8 mouse cellular contexts compared by ENCODE assay signal in genomic region chr9:106203990-106204851, GRCm38 (mm10). TPM values are rescaled to one million over a fixed set of nuclear protein-coding genes. Genes with fewer than 3 reads are reported as not detected.
DNase-seq lines count a peak whose midpoint lies in the region; ATAC-seq lines count a peak whose summit lies in the region.

No protein-coding gene starts in this region.

- H3K9ac ChIP-seq in forebrain, embryonic 13.5 days = peak overlapping the region; percentile 83
- peak overlapping the region; percentile 31; the same call in 1 of the 2 replicates for H3K9ac ChIP-seq in limb, embryonic 12.5 days (replicated peaks)

- peak overlapping the region; percentile 79 for H3K4me2 ChIP-seq in forebrain, embryonic 13.5 days
- peak overlapping the region; percentile 54 for H3K4me2 ChIP-seq in limb, embryonic 12.5 days

- no peaks in the 10 kb centered on the region for H3K9me3 ChIP-seq in forebrain, embryonic 13.5 days (replicated peaks)
- H3K9me3 ChIP-seq in limb, embryonic 12.5 days = no peaks in the 10 kb centered on the region

- H3K36me3 ChIP-seq in forebrain, embryonic 13.5 days (ENCODE audit: poor library complexity, severe bottlenecking) = no peaks in the 10 kb centered on the region
- H3K36me3 ChIP-seq in limb, embryonic 12.5 days = peaks cover 21% of the 10 kb centered on the region

- intact Hi-C loops in left cerebral cortex, postnatal 4 days (cut with DNase I) = no loop called here
- intact Hi-C loops in left cerebral cortex, postnatal 14 days (cut with DNase I) = loop anchor here (10.0 kb wide), 1 partner anchor 221 kb away; the partner anchor contains the start of gene Rpl29

- 79% methylated on average over 7 of the region's 7 CpGs for WGBS in forebrain, embryonic 13.5 days
- 74% methylated on average over 7 of the region's 7 CpGs for WGBS in limb, embryonic 12.5 days

- H3K27ac ChIP-seq in forebrain, embryonic 13.5 days = no peak overlapping the region
- H3K27ac ChIP-seq in limb, embryonic 12.5 days = no peak overlapping the region

- 0 out of 2 replicates have a peak, but pooled peaks cover 12% of the 10 kb centered on the region for H3K27me3 ChIP-seq in forebrain, embryonic 13.5 days
- H3K27me3 ChIP-seq in limb, embryonic 12.5 days = no peaks in the 10 kb centered on the region

- peaks cover 26% of the 10 kb centered on the region for H3K4me1 ChIP-seq in forebrain, embryonic 13.5 days
- peaks cover 21% of the 10 kb centered on the region for H3K4me1 ChIP-seq in limb, embryonic 12.5 days (replicated peaks)

- DNase-seq in left cerebral cortex, postnatal 4 days = peak; percentile 62
- DNase-seq in left cerebral cortex, postnatal 14 days (ENCODE audit: low spot score in 2 of 2) = no peak
- DNase-seq in brain, adult 2 months (ENCODE audit: low read depth, low spot score) = peak; percentile 87
- no peak for DNase-seq in urinary bladder, postnatal 4 days (ENCODE audit: low spot score in 2 of 2)
- DNase-seq in ovary, adult 18-20 months (ENCODE audit: low spot score) = no peak

- peak overlapping the region; percentile 64 for H3K4me3 ChIP-seq in forebrain, embryonic 13.5 days
- peak overlapping the region; percentile 57 for H3K4me3 ChIP-seq in limb, embryonic 12.5 days (replicated peaks)

- no peak for ATAC-seq in forebrain, embryonic 13.5 days
- no peak for ATAC-seq in limb, embryonic 12.5 days (ENCODE audit: insufficient number of reproducible peaks, insufficient read depth, low FRiP score, low TSS enrichment, low read depth)
- 0 out of 2 replicates have a peak, but pooled peaks have one; percentile 25 for ATAC-seq in monocyte, adult 5-6 weeks (replicated peaks; ENCODE audit: insufficient number of reproducible peaks, low FRiP score, low TSS enrichment, poor library complexity, severe bottlenecking)

RNA-seq across cellular contexts. Expression of gene Twf2, which starts 1.3 kb away (rescaled TPM):
- 10 to 100 TPM; 34.4 to 38.2 TPM for total RNA-seq in left cerebral cortex, postnatal 4 days (2021)
- 10 to 100 TPM; 61.6 to 64.0 TPM for total RNA-seq in left cerebral cortex, postnatal 14 days (2021)
- 48.0 and 51.7 TPM in 2 replicates for polyA plus RNA-seq in forebrain, embryonic 13.5 days (2015; fragmentation: Nextera tagmentation; extraction: Ambion mirVana)
- 62.1 and 69.8 TPM in 2 replicates for polyA plus RNA-seq in limb, embryonic 12.5 days (2016; fragmentation: Nextera tagmentation; extraction: Ambion mirVana)
- 50.2 to 87.3 TPM (median 73.1 TPM) in 3 replicates for total RNA-seq in monocyte, adult 5-6 weeks (2017)

RNA-seq across cellular contexts. Expression of gene Ppm1m, which starts 4.7 kb away (rescaled TPM):
- total RNA-seq in left cerebral cortex, postnatal 4 days (2021) = 10 to 100 TPM; 16.1 to 18.7 TPM
- total RNA-seq in left cerebral cortex, postnatal 14 days (2021) = 10 to 100 TPM; 16.8 to 19.0 TPM
- polyA plus RNA-seq in forebrain, embryonic 13.5 days (2015; fragmentation: Nextera tagmentation; extraction: Ambion mirVana) = 19.5 and 20.1 TPM in 2 replicates
- 60.4 and 60.7 TPM in 2 replicates for polyA plus RNA-seq in limb, embryonic 12.5 days (2016; fragmentation: Nextera tagmentation; extraction: Ambion mirVana)
- 30.2 to 33.6 TPM (median 31.1 TPM) in 3 replicates for total RNA-seq in monocyte, adult 5-6 weeks (2017)

RNA-seq across cellular contexts. Expression of gene Tlr9, which starts 18.2 kb away (rescaled TPM):
- under 1 TPM; 0.46 to 0.48 TPM for total RNA-seq in left cerebral cortex, postnatal 4 days (2021)
- 1 to 10 TPM; 1.0 to 1.2 TPM for total RNA-seq in left cerebral cortex, postnatal 14 days (2021)
- not detected in 2 replicates for polyA plus RNA-seq in forebrain, embryonic 13.5 days (2015; fragmentation: Nextera tagmentation; extraction: Ambion mirVana)
- not detected in 2 replicates for polyA plus RNA-seq in limb, embryonic 12.5 days (2016; fragmentation: Nextera tagmentation; extraction: Ambion mirVana)
- total RNA-seq in monocyte, adult 5-6 weeks (2017) = 4.2 to 6.6 TPM (median 6.1 TPM) in 3 replicates

RNA-seq across cellular contexts. Expression of gene Wdr82, which starts 33.5 kb away (rescaled TPM):
- 100 to 1,000 TPM; 168 to 170 TPM for total RNA-seq in left cerebral cortex, postnatal 4 days (2021)
- 100 to 1,000 TPM; 146 to 149 TPM for total RNA-seq in left cerebral cortex, postnatal 14 days (2021)
- polyA plus RNA-seq in forebrain, embryonic 13.5 days (2015; fragmentation: Nextera tagmentation; extraction: Ambion mirVana) = 33.8 and 40.1 TPM in 2 replicates
- 30.1 and 31.3 TPM in 2 replicates for polyA plus RNA-seq in limb, embryonic 12.5 days (2016; fragmentation: Nextera tagmentation; extraction: Ambion mirVana)
- 75.8 to 89.5 TPM (median 88.3 TPM) in 3 replicates for total RNA-seq in monocyte, adult 5-6 weeks (2017)

RNA-seq across cellular contexts. Expression of gene Alas1, which starts 44.2 kb away (rescaled TPM):
- total RNA-seq in left cerebral cortex, postnatal 4 days (2021) = 10 to 100 TPM; 97.5 to 99.8 TPM
- total RNA-seq in left cerebral cortex, postnatal 14 days (2021) = 100 to 1,000 TPM; 140 to 154 TPM
- 86.8 and 87.7 TPM in 2 replicates for polyA plus RNA-seq in forebrain, embryonic 13.5 days (2015; fragmentation: Nextera tagmentation; extraction: Ambion mirVana)
- 89.3 and 95.0 TPM in 2 replicates for polyA plus RNA-seq in limb, embryonic 12.5 days (2016; fragmentation: Nextera tagmentation; extraction: Ambion mirVana)
- total RNA-seq in monocyte, adult 5-6 weeks (2017) = 26.0 to 28.0 TPM (median 27.3 TPM) in 3 replicates

Comparison
In these comparisons a context has a peak if more than half of its experiments do, and no peak if none do; other contexts are left out.
1. DNase-seq: peak in left cerebral cortex, postnatal 4 days (single experiment) and brain, adult 2 months (single experiment); none in left cerebral cortex, postnatal 14 days (0 of 2), urinary bladder, postnatal 4 days (0 of 2) and ovary, adult 18-20 months (single experiment).